ENCODE assay signal across 26 mouse cellular contexts in genomic region chr2:118791591-118792258, GRCm38 (mm10). TPM values are rescaled to one million over a fixed set of nuclear protein-coding genes. Genes with fewer than 3 reads are reported as not detected.
A peak's percentile ranks its signal among the peaks of the same experiment; 100 is the strongest.
DNase-seq lines count a peak whose midpoint lies in the region; ATAC-seq and TF ChIP-seq lines count a peak whose summit lies in the region.
"Had no signal": no experiment of that assay in that cellular context is flagged by ENCODE, and none has a peak within 500 bp of the region (broad histone marks: within the 10 kb centered on the region; RNA-seq: fewer than 3 reads in every experiment).

No protein-coding gene starts in this region.

- ATAC-seq in intestine, postnatal 0 days: peak; percentile 57
- no peak; the same call in 1 of the 2 replicates for ATAC-seq in intestine, embryonic 15.5 days
- ATAC-seq in liver, embryonic 13.5 days (ENCODE audit: low read depth): peak; percentile 83
- ATAC-seq: inflammation-experienced regulatory T-cells, adult 6 months had no signal

- H3K36me3 ChIP-seq in intestine, postnatal 0 days (ENCODE audit: control insufficient read depth, insufficient read depth): no peaks in the 10 kb centered on the region
- H3K36me3 ChIP-seq in intestine, embryonic 15.5 days: no peaks in the 10 kb centered on the region
- no peaks in the 10 kb centered on the region for H3K36me3 ChIP-seq in liver, embryonic 13.5 days
- H3K36me3 ChIP-seq: embryonic facial prominence, embryonic 12.5 days; heart, embryonic 10.5 days; limb, embryonic 13.5 days had no signal

- no peaks in the 10 kb centered on the region; the same call in 1 of the 2 replicates for H3K4me1 ChIP-seq in intestine, postnatal 0 days (replicated peaks; ENCODE audit: control insufficient read depth, insufficient read depth, low read length)
- H3K4me1 ChIP-seq in intestine, embryonic 15.5 days (replicated peaks): peaks cover 13% of the 10 kb centered on the region
- peaks cover 50% of the 10 kb centered on the region for H3K4me1 ChIP-seq in liver, embryonic 13.5 days (replicated peaks)

- H3K4me2 ChIP-seq in intestine, postnatal 0 days (replicated peaks; ENCODE audit: low read depth): peak overlapping the region; percentile 60; the same call in 1 of the 2 replicates
- no peak overlapping the region for H3K4me2 ChIP-seq in intestine, embryonic 15.5 days (replicated peaks)
- peak overlapping the region; percentile 54 for H3K4me2 ChIP-seq in liver, embryonic 13.5 days

- no peak overlapping the region for H3K4me3 ChIP-seq in intestine, postnatal 0 days (ENCODE audit: low read depth, low read length)
- H3K4me3 ChIP-seq in intestine, embryonic 15.5 days (replicated peaks): no peak overlapping the region
- no peak overlapping the region for H3K4me3 ChIP-seq in liver, embryonic 13.5 days (replicated peaks)
- H3K4me3 ChIP-seq: forebrain, embryonic 13.5 days; megakaryocyte, embryonic 14.5 days; midbrain, embryonic 13.5 days had no signal

- no peak overlapping the region for H3K9ac ChIP-seq in intestine, postnatal 0 days (ENCODE audit: low read depth, low read length)
- no peak overlapping the region for H3K9ac ChIP-seq in intestine, embryonic 15.5 days
- peak overlapping the region; percentile 19; the same call in 1 of the 2 replicates for H3K9ac ChIP-seq in liver, embryonic 13.5 days
- H3K9ac ChIP-seq: embryonic facial prominence, embryonic 12.5 days; hindbrain, embryonic 14.5 days; limb, embryonic 13.5 days; midbrain, embryonic 13.5 days had no signal

- H3K9me3 ChIP-seq in intestine, postnatal 0 days (ENCODE audit: control insufficient read depth): no peaks in the 10 kb centered on the region
- H3K9me3 ChIP-seq in intestine, embryonic 15.5 days: no peaks in the 10 kb centered on the region
- H3K9me3 ChIP-seq in liver, embryonic 13.5 days (replicated peaks): no peaks in the 10 kb centered on the region
- H3K9me3 ChIP-seq: embryonic facial prominence, embryonic 12.5 days; forebrain, embryonic 13.5 days; heart, embryonic 10.5 days; limb, embryonic 13.5 days; midbrain, embryonic 13.5 days had no signal

- TF ChIP-seq CTCF in intestine, postnatal 0 days (IDR thresholded peaks at IDR 0.05; ENCODE audit: low read depth): no peak

- peak overlapping the region; percentile 21; the same call in 1 of the 2 replicates for H3K27ac ChIP-seq in intestine, postnatal 0 days (ENCODE audit: low read depth, low read length)
- no peak overlapping the region for H3K27ac ChIP-seq in intestine, embryonic 15.5 days
- peak overlapping the region; percentile 73 for H3K27ac ChIP-seq in liver, embryonic 13.5 days
- H3K27ac ChIP-seq: embryonic facial prominence, embryonic 12.5 days; forebrain, embryonic 13.5 days; heart, embryonic 10.5 days; hindbrain, embryonic 14.5 days; limb, embryonic 13.5 days; midbrain, embryonic 13.5 days had no signal

- DNase-seq in cerebellum, adult 11-12 months: peak; percentile 63
- no peak for DNase-seq in cerebellum, adult 8-10 months
- DNase-seq in cerebellum, adult 9-11 months: peak; percentile 64
- DNase-seq in liver, embryonic 13.5 days: peak; percentile 29
- DNase-seq in neural tube, embryonic 10.5 days (ENCODE audit: extremely low spot score, low spot score): no peak
- no peak for DNase-seq in spleen, adult 18-20 months
- DNase-seq: adrenal gland, postnatal 25 days; gastrocnemius, postnatal 36 days; kidney, postnatal 14 days; right cerebral cortex, postnatal 25 days; thymus, adult 2 months; thymus, postnatal 4 days had no signal

- WGBS in intestine, postnatal 0 days: 77% methylated on average over 26 of the region's 26 CpGs
- 91% methylated on average over 26 of the region's 26 CpGs for WGBS in intestine, embryonic 15.5 days
- WGBS in liver, embryonic 13.5 days (ENCODE audit: insufficient replicate concordance): 77% methylated on average over 26 of the region's 26 CpGs

- 0 out of 2 replicates have a peak, but pooled peaks cover 3% of the 10 kb centered on the region for H3K27me3 ChIP-seq in intestine, postnatal 0 days (replicated peaks; ENCODE audit: control insufficient read depth, insufficient read depth, low read length)
- H3K27me3 ChIP-seq in intestine, embryonic 15.5 days (replicated peaks): 0 out of 2 replicates have a peak, but pooled peaks cover 5% of the 10 kb centered on the region
- peaks cover 20% of the 10 kb centered on the region for H3K27me3 ChIP-seq in liver, embryonic 13.5 days
- H3K27me3 ChIP-seq: forebrain, embryonic 13.5 days had no signal

RNA-seq across cellular contexts. Expression of gene Disp2, which starts 12.2 kb away (rescaled TPM):
- polyA plus RNA-seq in intestine, postnatal 0 days (2015; fragmentation: Nextera tagmentation; extraction: Ambion mirVana): 2.5 and 3.1 TPM in 2 replicates
- 2.7 TPM in 2 replicates for polyA plus RNA-seq in intestine, embryonic 15.5 days (2015; fragmentation: Nextera tagmentation; extraction: Ambion mirVana)
- polyA plus RNA-seq in liver, embryonic 13.5 days (2015; fragmentation: Nextera tagmentation; extraction: Ambion mirVana): 0.24 and 0.31 TPM in 2 replicates
- polyA plus RNA-seq: inflammation-experienced regulatory T-cells, adult 6 months had no signal

RNA-seq across cellular contexts. Expression of gene Phgr1, which starts 19.2 kb away (rescaled TPM):
- 66.7 and 88.7 TPM in 2 replicates for polyA plus RNA-seq in intestine, postnatal 0 days (2015; fragmentation: Nextera tagmentation; extraction: Ambion mirVana)
- 41.2 and 48.8 TPM in 2 replicates for polyA plus RNA-seq in intestine, embryonic 15.5 days (2015; fragmentation: Nextera tagmentation; extraction: Ambion mirVana)
- not detected in 2 replicates for polyA plus RNA-seq in liver, embryonic 13.5 days (2015; fragmentation: Nextera tagmentation; extraction: Ambion mirVana)
- polyA plus RNA-seq: brain, embryonic 14.5 days; embryonic facial prominence, embryonic 12.5 days; forebrain, embryonic 13.5 days; frontal cortex, adult 2 months; heart, embryonic 10.5 days; hindbrain, embryonic 14.5 days; inflammation-experienced regulatory T-cells, adult 6 months; limb, embryonic 13.5 days; lung, embryonic 14.5 days; midbrain, embryonic 13.5 days; neural tube, embryonic 11.5 days had no signal

RNA-seq across cellular contexts. Expression of gene Knstrn, which starts 22.1 kb away (rescaled TPM):
- 21.9 and 26.4 TPM in 2 replicates for polyA plus RNA-seq in intestine, postnatal 0 days (2015; fragmentation: Nextera tagmentation; extraction: Ambion mirVana)
- 89.5 and 98.5 TPM in 2 replicates for polyA plus RNA-seq in intestine, embryonic 15.5 days (2015; fragmentation: Nextera tagmentation; extraction: Ambion mirVana)
- 91.9 and 101 TPM in 2 replicates for polyA plus RNA-seq in liver, embryonic 13.5 days (2015; fragmentation: Nextera tagmentation; extraction: Ambion mirVana)

RNA-seq across cellular contexts. Expression of gene Ccdc9b, which starts 29.3 kb away (rescaled TPM):
- polyA plus RNA-seq in intestine, postnatal 0 days (2015; fragmentation: Nextera tagmentation; extraction: Ambion mirVana): 0.77 and 1.2 TPM in 2 replicates
- polyA plus RNA-seq in intestine, embryonic 15.5 days (2015; fragmentation: Nextera tagmentation; extraction: Ambion mirVana): 1.1 TPM in 2 replicates
- 0.20 and 0.23 TPM in 2 replicates for polyA plus RNA-seq in liver, embryonic 13.5 days (2015; fragmentation: Nextera tagmentation; extraction: Ambion mirVana)

RNA-seq across cellular contexts. Expression of gene Inafm2, which starts 46.2 kb away (rescaled TPM):
- 24.7 and 26.2 TPM in 2 replicates for polyA plus RNA-seq in intestine, postnatal 0 days (2015; fragmentation: Nextera tagmentation; extraction: Ambion mirVana)
- polyA plus RNA-seq in intestine, embryonic 15.5 days (2015; fragmentation: Nextera tagmentation; extraction: Ambion mirVana): 21.0 and 23.4 TPM in 2 replicates
- polyA plus RNA-seq in liver, embryonic 13.5 days (2015; fragmentation: Nextera tagmentation; extraction: Ambion mirVana): 18.4 and 19.1 TPM in 2 replicates

Comparison
In these comparisons a context has a peak if more than half of its experiments do, and no peak if none do; other contexts are left out.
1. DNase-seq: peak in cerebellum, adult 11-12 months (single experiment), cerebellum, adult 9-11 months (single experiment) and liver, embryonic 13.5 days (single experiment); none in cerebellum, adult 8-10 months (single experiment), neural tube, embryonic 10.5 days (single experiment) and spleen, adult 18-20 months (0 of 2).
2. RNA of gene Phgr1, which starts 19.2 kb away (polyA plus RNA-seq): 66.7 to 88.7 TPM in intestine, postnatal 0 days and 41.2 to 48.8 TPM in intestine, embryonic 15.5 days; not detected in liver, embryonic 13.5 days; every median in the first group is over 10 times any median in the second.